Mouse (Mus musculus): ENCODE measurements around the gene Matk.

GRCm38 (mm10) chr10:81202978-81203720 lies 49.6 kb upstream of the Matk start:
- TF ChIP-seq CTCF (IDR thresholded peaks at IDR 0.05; ENCODE audit: borderline replicate concordance, insufficient read depth, low read depth, low read length) (no peak), POLR2A (IDR thresholded peaks at IDR 0.05; ENCODE audit: borderline replicate concordance, insufficient read depth, low read length) (no peak)

All from cerebellum, adult 2 months (tissue).